Mouse (Mus musculus) thymus, adult 2 months (tissue): Measurements from ENCODE around the gene Usp29.

Source experiments
- CTCF ChIP-seq: fragments of 200-500 bp; IDR thresholded peaks from 2 replicates; pipeline ENCODE4 v1.5.1; 2012; ENCODE audit warnings: mild to moderate bottlenecking, control low read depth, low read length, moderate library complexity, borderline replicate concordance; ENCODE audit not compliant: control insufficient read depth, poor library complexity, insufficient read depth; ENCODE audit errors: extremely low read depth
- POLR2A ChIP-seq: fragments of 200-500 bp; IDR thresholded peaks from 2 replicates; pipeline ENCODE4 v1.6.1; 2012; ENCODE audit warnings: mild to moderate bottlenecking, low read length, control low read depth, moderate library complexity; ENCODE audit not compliant: control insufficient read depth, poor library complexity, insufficient read depth; ENCODE audit errors: extremely low read depth

DNA sequence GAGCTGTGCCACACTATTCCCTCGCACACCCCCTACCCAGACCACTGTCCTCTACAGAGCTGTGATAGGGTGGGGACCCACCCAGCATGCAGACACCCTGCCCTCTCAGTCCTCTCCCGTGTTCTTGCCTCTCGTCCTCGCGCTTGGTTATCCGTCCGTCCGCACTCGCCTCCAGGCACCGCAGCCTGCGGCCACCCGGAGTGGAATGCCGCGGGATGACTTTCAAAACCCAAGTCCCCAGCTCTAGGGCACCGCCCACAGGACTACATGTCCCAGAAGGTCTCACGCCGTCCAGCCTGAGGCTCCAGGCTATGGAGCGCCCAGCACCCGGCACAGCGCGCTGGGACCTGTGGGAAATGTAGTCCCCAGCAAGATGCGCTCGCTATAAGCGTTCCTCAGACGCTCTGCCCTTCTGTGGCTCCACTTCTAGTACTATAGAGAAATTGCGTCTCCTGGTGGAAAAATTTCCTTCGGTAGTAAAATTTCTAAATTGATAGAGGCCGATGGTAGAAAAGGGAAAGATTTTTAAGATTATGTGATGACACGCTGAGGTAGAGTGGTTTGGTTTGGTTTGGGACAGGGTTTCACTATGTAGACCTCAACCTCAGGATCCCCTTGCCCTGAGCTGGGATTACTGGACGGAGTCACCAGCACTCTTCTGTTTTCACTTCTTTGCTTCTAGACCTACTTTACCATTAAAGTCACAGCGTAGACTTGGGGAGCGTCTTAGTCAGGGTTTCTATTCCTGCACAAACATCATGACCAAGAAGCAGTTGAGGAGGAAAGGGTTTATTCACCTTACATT is 33.9 kb upstream of the Usp29 start, which contains the start of gene Zim1:
- TF ChIP-seq CTCF (no peak), POLR2A (no peak)
